Mouse (Mus musculus): Measurements from ENCODE around the gene Slc12a7. TPM values are rescaled to one million over a fixed set of nuclear protein-coding genes. Genes with fewer than 3 reads are reported as not detected.
A peak's percentile ranks its signal among the peaks of the same experiment; 100 is the strongest.

Gene Slc12a7
- polyA plus RNA-seq, 1 experiment, result 110 TPM

GRCm38 (mm10) chr13:73762938-73763337 lies 30.0 kb downstream of the Slc12a7 start:
- DNase-seq (ENCODE audit: low spot score), result no peak

GRCm38 (mm10) chr13:73763439-73764255 lies 30.8 kb downstream of the Slc12a7 start:
- peak; percentile 85 for DNase-seq (ENCODE audit: low spot score)

GRCm38 (mm10) chr13:73764256-73764775 lies 31.4 kb downstream of the Slc12a7 start:
- no peak for DNase-seq (ENCODE audit: low spot score)

GRCm38 (mm10) chr13:73765393-73765792 lies 32.5 kb downstream of the Slc12a7 start:
- DNase-seq (ENCODE audit: low spot score), result no peak

GRCm38 (mm10) chr13:73767224-73767623 lies 34.3 kb downstream of the Slc12a7 start:
- DNase-seq (ENCODE audit: low spot score), result no peak

GRCm38 (mm10) chr13:73767754-73768153 lies 34.9 kb downstream of the Slc12a7 start:
- DNase-seq (ENCODE audit: low spot score), result no peak

- no peak for DNase-seq (ENCODE audit: low spot score)
These were observed 35.4 kb downstream of the Slc12a7 start for GRCm38 (mm10) chr13:73768311-73768710.

- DNase-seq (ENCODE audit: low spot score), result no peak
These were observed 37.2 kb downstream of the Slc12a7 start for GRCm38 (mm10) chr13:73769916-73770682.

- no peak for DNase-seq (ENCODE audit: low spot score)
These were observed 38.2 kb downstream of the Slc12a7 start for GRCm38 (mm10) chr13:73771131-73771530.

- no peak for DNase-seq (ENCODE audit: low spot score)
These were observed 39.8 kb downstream of the Slc12a7 start for GRCm38 (mm10) chr13:73772655-73773054.

GRCm38 (mm10) chr13:73773519-73774205 lies 40.8 kb downstream of the Slc12a7 start:
- peak; percentile 47 for DNase-seq (ENCODE audit: low spot score)

- DNase-seq (ENCODE audit: low spot score), result no peak
These were observed 42.9 kb downstream of the Slc12a7 start for GRCm38 (mm10) chr13:73775786-73776185.

GRCm38 (mm10) chr13:73777578-73777977 lies 44.7 kb downstream of the Slc12a7 start:
- DNase-seq (ENCODE audit: low spot score), result no peak

- DNase-seq (ENCODE audit: low spot score), result no peak
These were observed 49.6 kb downstream of the Slc12a7 start for GRCm38 (mm10) chr13:73782486-73782885.

GRCm38 (mm10) chr13:73792176-73792575 lies 59.3 kb downstream of the Slc12a7 start:
- no peak for DNase-seq (ENCODE audit: low spot score)

GRCm38 (mm10) chr13:73793171-73793570 lies 60.3 kb downstream of the Slc12a7 start:
- no peak for DNase-seq (ENCODE audit: low spot score)

GRCm38 (mm10) chr13:73799110-73799509 lies 66.2 kb downstream of the Slc12a7 start:
- no peak for DNase-seq (ENCODE audit: low spot score)

- peak; percentile 44 for DNase-seq (ENCODE audit: low spot score)
These were observed 70.7 kb downstream of the Slc12a7 start for GRCm38 (mm10) chr13:73803450-73804178.

- no peak for DNase-seq (ENCODE audit: low spot score)
These were observed 72.0 kb downstream of the Slc12a7 start for GRCm38 (mm10) chr13:73804914-73805313.

- no peak for DNase-seq (ENCODE audit: low spot score)
These were observed 80.0 kb downstream of the Slc12a7 start for GRCm38 (mm10) chr13:73812936-73813335.

- no peak for DNase-seq (ENCODE audit: low spot score)
These were observed 81.3 kb downstream of the Slc12a7 start for GRCm38 (mm10) chr13:73814181-73814580.
